Mouse (Mus musculus) CH12.LX (cell line): ENCODE data around the gene Cd300ld4.

ENCODE experiments used
- CHD2 ChIP-seq: IDR thresholded peaks from 2 replicates; pipeline ENCODE4 v1.6.1; 2011; ENCODE audit warnings: low read length, improper control_type of control experiment
- EP300 ChIP-seq: IDR thresholded peaks from 2 replicates; pipeline ENCODE4 v1.6.1; 2011; ENCODE audit warnings: low read length, improper control_type of control experiment
- POLR2A ChIP-seq: IDR thresholded peaks from 2 replicates; pipeline ENCODE4 v1.6.1; 2011; ENCODE audit warnings: low read depth, mild to moderate bottlenecking, improper control_type of control experiment, low read length
- ZKSCAN1 ChIP-seq: IDR thresholded peaks from 2 replicates; pipeline ENCODE4 v1.6.1; 2012; ENCODE audit warnings: low read depth, inconsistent platforms, low read length, improper control_type of control experiment, borderline replicate concordance

- no peak for TF ChIP-seq ZKSCAN1
- TF ChIP-seq CHD2, result no peak
- no peak for TF ChIP-seq EP300
- TF ChIP-seq POLR2A, result no peak
Measured at GRCm38 (mm10) chr11:115071015-115071551, 44.3 kb upstream of the Cd300ld4 start.
